2 mouse cellular contexts compared by ENCODE assay signal in the genomic region with DNA sequence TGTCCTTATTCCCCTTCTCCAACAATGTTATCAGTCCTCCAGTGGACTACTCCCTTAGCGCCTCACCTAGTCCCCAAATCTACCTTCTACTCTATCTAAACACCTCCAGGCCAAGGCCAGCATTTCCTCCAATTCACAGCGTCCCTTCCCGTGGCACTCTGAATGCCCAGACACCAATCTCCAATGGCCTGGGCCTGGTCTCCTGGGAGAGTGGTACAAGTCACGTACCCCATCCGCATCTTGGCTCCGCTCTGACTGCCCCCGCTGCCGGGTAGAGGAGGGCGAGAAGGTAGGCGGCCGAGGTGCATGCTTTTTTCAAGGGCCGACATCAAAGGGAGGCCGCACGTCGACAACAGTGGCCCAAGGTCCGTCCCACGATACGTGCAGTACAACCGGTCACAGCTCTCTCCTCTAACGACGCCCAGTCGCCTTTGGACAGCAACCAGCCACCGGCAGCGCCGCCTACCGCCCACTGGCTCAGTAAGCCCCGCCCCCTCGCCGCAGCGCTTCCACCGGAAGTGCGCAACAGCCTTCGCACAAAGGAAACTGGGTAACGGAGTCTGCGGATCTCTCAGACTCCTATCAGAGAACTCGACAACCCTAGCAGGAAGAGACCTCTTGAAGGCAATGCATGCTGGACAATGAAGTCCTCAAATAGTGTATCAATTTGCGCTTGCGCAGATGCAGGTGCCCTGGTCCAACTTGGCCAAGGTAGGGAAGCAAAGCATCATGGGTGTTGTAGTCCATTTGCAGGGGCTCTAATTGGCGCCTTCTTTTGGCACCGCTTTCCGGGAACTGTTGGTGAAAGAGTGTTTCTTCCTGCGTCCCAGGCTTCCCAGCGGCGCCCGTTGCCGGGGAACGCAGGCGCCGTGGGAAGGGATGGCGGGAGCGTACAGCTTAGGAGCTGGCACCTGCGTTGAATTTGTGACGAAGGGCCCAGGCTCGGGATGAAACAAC.
TF ChIP-seq lines count a peak whose summit lies in the region.

TSS of gene C2cd3 (plus strand) at position 739 of the 957 bp plus-strand sequence.
TSS of gene Ppme1 (minus strand) at position 813 of the 957 bp plus-strand sequence.

TF ChIP-seq in C2C12, 6 proteins besides CTCF, POLR2A, EP300 and RAD21 (continued from another document):
- TF ChIP-seq MYOD1 (IDR thresholded peaks at IDR 0.05; ENCODE audit: control insufficient read depth, insufficient read length, low read depth): no peak

TF ChIP-seq in myocyte, 11 proteins besides CTCF, POLR2A, EP300 and RAD21:
- peak in 1 of 3 experiments; percentile 1 for TF ChIP-seq MYOG (IDR thresholded peaks at IDR 0.05; ENCODE audit: control insufficient read depth in 1 of 3, insufficient read depth in 1 of 3, insufficient read length in 2 of 3, low read depth in 2 of 3)
- no peak for TF ChIP-seq CEBPB (IDR thresholded peaks at IDR 0.05; ENCODE audit: insufficient read depth, poor library complexity, severe bottlenecking)
- TF ChIP-seq MAX (IDR thresholded peaks at IDR 0.05; ENCODE audit: low read depth): no peak
- TF ChIP-seq TCF3 (IDR thresholded peaks at IDR 0.05; ENCODE audit: insufficient read length, low read depth): no peak
- TF ChIP-seq TCF12 (IDR thresholded peaks at IDR 0.05; ENCODE audit: insufficient read depth, poor library complexity, severe bottlenecking): no peak
- no peak for TF ChIP-seq USF1 (IDR thresholded peaks at IDR 0.05; ENCODE audit: low read depth)
- peak; percentile 57 for TF ChIP-seq SRF (IDR thresholded peaks at IDR 0.05; ENCODE audit: control insufficient read depth, insufficient read length, low read depth)
- TF ChIP-seq MYOD1 (IDR thresholded peaks at IDR 0.05; ENCODE audit: control insufficient read depth in 1 of 3, insufficient read length in 2 of 3, low read depth in 2 of 3): no peak
- TF ChIP-seq E2F4 (IDR thresholded peaks at IDR 0.05; ENCODE audit: insufficient read depth): no peak
- peak; percentile 98 for TF ChIP-seq POLR2AphosphoS2 (IDR thresholded peaks at IDR 0.05; ENCODE audit: insufficient read length, low read depth)
- TF ChIP-seq REST (IDR thresholded peaks at IDR 0.05; ENCODE audit: insufficient read depth, insufficient read length): peak; percentile 67
